ENCODE assay signal across 11 mouse cellular contexts in genomic region chr11:54884197-54884828, GRCm38 (mm10). TPM values are rescaled to one million over a fixed set of nuclear protein-coding genes. Genes with fewer than 3 reads are reported as not detected.
DNase-seq lines count a peak whose midpoint lies in the region; ATAC-seq lines count a peak whose summit lies in the region.
"Had no signal": no experiment of that assay in that cellular context is flagged by ENCODE, and none has a peak within 500 bp of the region (broad histone marks: within the 10 kb centered on the region; RNA-seq: fewer than 3 reads in every experiment).

No protein-coding gene starts in this region.

- DNase-seq in kidney, adult 18-20 months = peak; percentile 24
- no peak for DNase-seq in kidney, adult 8-10 months
- DNase-seq in A20 (ENCODE audit: low read depth, low spot score) (peak; percentile 65), MN1 (ENCODE audit: low spot score) (no peak)
- no peak for DNase-seq in liver, embryonic 13.5 days
- DNase-seq in left cerebral cortex, adult 8-10 months (ENCODE audit: low spot score in 2 of 2) = no peak
- DNase-seq: midbrain, embryonic 14.5 days; thymus, postnatal 4 days had no signal

- peak overlapping the region; percentile 59 for H3K27ac ChIP-seq in liver, embryonic 13.5 days
- no peak overlapping the region for H3K27ac ChIP-seq in forebrain, embryonic 12.5 days

- ATAC-seq in activated CD4-positive, CD25-positive, alpha-beta regulatory T cell, adult 4 months = peak; percentile 72
- no peak for ATAC-seq in liver, embryonic 13.5 days (ENCODE audit: low read depth)
- no peak for ATAC-seq in forebrain, embryonic 12.5 days (ENCODE audit: low FRiP score)

- no peak overlapping the region for H3K4me2 ChIP-seq in liver, embryonic 13.5 days
- no peak overlapping the region for H3K4me2 ChIP-seq in forebrain, embryonic 12.5 days

- H3K4me1 ChIP-seq in liver, embryonic 13.5 days (replicated peaks) = peaks cover 19% of the 10 kb centered on the region
- peaks cover 6% of the 10 kb centered on the region for H3K4me1 ChIP-seq in forebrain, embryonic 12.5 days

- no peaks in the 10 kb centered on the region for H3K27me3 ChIP-seq in liver, embryonic 13.5 days
- no peaks in the 10 kb centered on the region for H3K27me3 ChIP-seq in forebrain, embryonic 12.5 days
- H3K27me3 ChIP-seq: Patski had no signal

- no peak overlapping the region for H3K4me3 ChIP-seq in liver, embryonic 13.5 days (replicated peaks)
- H3K4me3 ChIP-seq in forebrain, embryonic 12.5 days (replicated peaks) = no peak overlapping the region

- no peaks in the 10 kb centered on the region for H3K9me3 ChIP-seq in liver, embryonic 13.5 days (replicated peaks)
- H3K9me3 ChIP-seq in forebrain, embryonic 12.5 days = no peaks in the 10 kb centered on the region

- WGBS in liver, embryonic 13.5 days (ENCODE audit: insufficient replicate concordance) = 44% methylated on average over 5 of the region's 5 CpGs
- WGBS in forebrain, embryonic 12.5 days = 88% methylated on average over 5 of the region's 5 CpGs

- H3K36me3 ChIP-seq in liver, embryonic 13.5 days = no peaks in the 10 kb centered on the region
- H3K36me3 ChIP-seq in forebrain, embryonic 12.5 days (replicated peaks) = no peaks in the 10 kb centered on the region

- no peak overlapping the region for H3K9ac ChIP-seq in liver, embryonic 13.5 days
- no peak overlapping the region for H3K9ac ChIP-seq in forebrain, embryonic 12.5 days

RNA-seq across cellular contexts. Expression of gene Gpx3, which starts 17.9 kb away (rescaled TPM):
- 1 to 10 TPM in 1 of 2 experiments, under 1 TPM in 1; 0.90 to 1.1 TPM for polyA plus RNA-seq in activated CD4-positive, CD25-positive, alpha-beta regulatory T cell, adult 4 months (2017; shearing (Covaris generic))
- 20.9 and 26.3 TPM in 2 replicates for polyA plus RNA-seq in liver, embryonic 13.5 days (2015; fragmentation: Nextera tagmentation; extraction: Ambion mirVana)
- total RNA-seq in left cerebral cortex, adult 8-10 months (2022) = 10 to 100 TPM in 2 of 4 experiments, 1 to 10 TPM in 2; 7.5 to 12.5 (median 10.4) TPM
- 33.9 and 37.6 TPM in 2 replicates for polyA plus RNA-seq in forebrain, embryonic 12.5 days (2016; fragmentation: Nextera tagmentation; extraction: Ambion mirVana)

RNA-seq across cellular contexts. Expression of gene Hint1, which starts 18.1 kb away (rescaled TPM):
- polyA plus RNA-seq in activated CD4-positive, CD25-positive, alpha-beta regulatory T cell, adult 4 months (2017; shearing (Covaris generic)) = 100 to 1,000 TPM; 601 to 656 TPM
- 519 and 540 TPM in 2 replicates for polyA plus RNA-seq in liver, embryonic 13.5 days (2015; fragmentation: Nextera tagmentation; extraction: Ambion mirVana)
- 100 to 1,000 TPM; 204 to 277 (median 234) TPM for total RNA-seq in left cerebral cortex, adult 8-10 months (2022)
- 791 and 796 TPM in 2 replicates for polyA plus RNA-seq in forebrain, embryonic 12.5 days (2016; fragmentation: Nextera tagmentation; extraction: Ambion mirVana)

RNA-seq across cellular contexts. Expression of gene Lyrm7, which starts 23.6 kb away (rescaled TPM):
- polyA plus RNA-seq in activated CD4-positive, CD25-positive, alpha-beta regulatory T cell, adult 4 months (2017; shearing (Covaris generic)) = 1 to 10 TPM; 2.4 to 3.7 TPM
- polyA plus RNA-seq in liver, embryonic 13.5 days (2015; fragmentation: Nextera tagmentation; extraction: Ambion mirVana) = 5.6 and 6.9 TPM in 2 replicates
- total RNA-seq in left cerebral cortex, adult 8-10 months (2022) = 10 to 100 TPM; 23.4 to 37.9 (median 27.9) TPM
- polyA plus RNA-seq in forebrain, embryonic 12.5 days (2016; fragmentation: Nextera tagmentation; extraction: Ambion mirVana) = 8.2 TPM in 2 replicates

Comparison
In these comparisons a context has a peak if more than half of its experiments do, and no peak if none do; other contexts are left out.
1. DNase-seq: peak in kidney, adult 18-20 months (single experiment) and A20 (single experiment); none in kidney, adult 8-10 months (0 of 2), liver, embryonic 13.5 days (single experiment), left cerebral cortex, adult 8-10 months (0 of 2) and MN1 (single experiment).
2. RNA of gene Gpx3, which starts 17.9 kb away (polyA plus RNA-seq): 33.9 to 37.6 TPM in forebrain, embryonic 12.5 days and 20.9 to 26.3 TPM in liver, embryonic 13.5 days; 0.90 to 1.1 TPM in activated CD4-positive, CD25-positive, alpha-beta regulatory T cell, adult 4 months; every median in the first group is over 10 times any median in the second.